Mouse (Mus musculus): ENCODE measurements around the gene Pi4k2b.
A peak's percentile ranks its signal among the peaks of the same experiment; 100 is the strongest.

Pi4k2b gene

DNA sequence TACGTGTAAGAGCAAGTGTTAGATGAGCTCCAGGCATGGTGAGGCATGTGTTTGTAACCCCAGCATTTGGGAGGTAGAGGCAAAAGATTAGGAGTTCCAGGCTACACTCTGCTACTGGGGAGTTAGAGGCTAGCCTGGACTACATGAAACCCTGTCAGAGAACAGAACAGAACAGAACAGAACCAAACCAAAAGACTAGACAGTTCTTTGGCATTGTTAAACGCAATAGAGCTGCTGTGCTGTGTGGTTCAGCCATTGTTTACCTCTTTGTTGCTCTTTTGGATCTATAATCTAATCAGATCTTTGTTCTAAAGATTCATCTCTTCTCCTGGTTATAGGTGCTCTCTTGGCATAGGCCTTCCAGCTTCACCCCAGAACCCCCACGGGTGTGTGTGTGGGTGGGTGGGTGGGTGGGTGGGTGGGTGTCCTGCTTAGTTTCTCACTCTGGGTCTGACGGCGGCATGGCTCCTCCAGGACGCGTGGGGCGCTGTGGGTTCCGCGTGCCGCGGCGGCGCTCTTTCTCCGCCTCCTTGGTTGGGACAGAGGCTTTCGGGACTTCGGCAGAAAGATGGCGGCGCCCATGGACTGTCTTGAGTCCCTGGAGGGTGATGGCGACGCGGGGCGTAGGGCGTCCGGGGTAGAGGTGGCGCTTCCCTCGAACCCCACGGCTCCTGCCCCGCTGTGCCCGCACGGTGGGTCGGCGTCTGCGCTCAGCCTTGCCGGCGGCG lies 41.3 kb downstream of the Pi4k2b start:
- peak; percentile 88 for DNase-seq

DNA sequence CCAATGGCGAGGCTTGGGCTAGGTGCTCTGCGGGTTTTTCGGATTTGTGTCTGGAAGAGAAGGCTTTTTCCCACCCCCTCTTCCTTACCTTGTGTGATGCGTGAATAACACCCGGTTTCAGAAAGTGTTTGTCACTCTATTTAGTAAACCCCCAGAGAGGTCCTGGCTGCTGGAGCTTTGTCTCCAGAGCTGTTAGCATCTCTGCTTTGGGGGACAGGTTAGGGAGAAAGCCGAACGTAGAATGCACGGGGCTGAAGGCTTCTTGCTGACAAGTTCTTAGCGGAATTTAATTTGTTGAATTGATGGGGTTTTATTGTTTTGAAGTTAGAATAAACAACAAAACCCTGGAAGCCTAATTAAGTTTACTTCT lies 41.9 kb downstream of the Pi4k2b start:
- no peak for DNase-seq

DNA sequence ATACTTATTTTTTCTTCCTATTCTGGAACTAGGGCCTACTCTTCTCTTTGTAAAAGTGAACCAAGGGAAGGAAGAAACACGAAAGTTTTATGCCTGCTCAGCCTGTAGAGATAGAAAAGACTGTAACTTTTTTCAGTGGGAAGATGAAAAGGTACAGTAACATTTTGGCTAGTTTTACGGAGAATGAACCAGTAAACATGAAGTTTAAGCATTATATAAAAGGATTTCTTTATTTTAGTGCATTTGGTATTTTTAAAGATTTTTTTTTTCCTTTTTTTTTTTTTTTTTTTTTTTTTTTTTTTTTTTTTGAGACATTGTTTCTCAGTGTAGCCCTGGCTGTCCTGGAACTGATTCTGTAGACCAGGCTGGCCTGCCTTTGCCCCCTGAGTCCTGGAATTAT lies 42.6 kb downstream of the Pi4k2b start:
- DNase-seq: no peak

DNA sequence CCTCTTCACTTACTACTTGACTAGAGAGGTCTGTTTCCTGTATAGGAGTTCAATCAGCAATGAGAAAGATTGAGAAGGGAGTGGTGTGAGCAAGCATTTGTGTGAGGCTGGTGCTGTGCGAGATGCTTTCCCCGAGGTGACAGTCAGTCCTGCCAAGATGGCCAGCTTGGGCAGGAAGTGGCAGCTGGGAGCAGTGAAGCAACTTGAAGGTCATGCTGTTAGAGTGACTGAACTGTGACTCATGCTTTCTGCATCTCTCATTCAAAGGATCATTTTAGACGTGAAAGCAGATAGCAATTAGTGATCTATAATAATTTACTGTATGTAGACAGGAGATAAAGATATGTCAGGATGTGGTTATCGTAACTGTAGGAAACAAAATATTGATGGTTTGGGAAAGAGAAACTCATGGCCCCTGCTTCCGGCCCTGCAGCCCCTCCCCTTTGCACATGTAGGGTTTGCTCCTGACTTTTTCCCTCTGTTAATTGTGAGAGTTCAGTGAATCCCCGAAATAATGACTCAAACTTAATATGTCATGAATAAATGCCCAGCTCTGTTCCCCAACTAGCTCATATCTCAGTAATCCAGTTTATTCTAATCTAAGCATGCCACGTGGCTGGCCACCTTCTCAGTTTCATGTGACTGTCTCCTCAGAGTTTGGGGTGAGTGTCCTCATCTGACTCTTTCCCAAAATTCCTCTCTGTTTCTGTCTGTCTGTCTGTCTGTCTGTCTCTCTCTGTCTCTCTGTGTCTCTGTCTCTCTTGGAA lies 45.4 kb downstream of the Pi4k2b start:
- DNase-seq: no peak

DNA sequence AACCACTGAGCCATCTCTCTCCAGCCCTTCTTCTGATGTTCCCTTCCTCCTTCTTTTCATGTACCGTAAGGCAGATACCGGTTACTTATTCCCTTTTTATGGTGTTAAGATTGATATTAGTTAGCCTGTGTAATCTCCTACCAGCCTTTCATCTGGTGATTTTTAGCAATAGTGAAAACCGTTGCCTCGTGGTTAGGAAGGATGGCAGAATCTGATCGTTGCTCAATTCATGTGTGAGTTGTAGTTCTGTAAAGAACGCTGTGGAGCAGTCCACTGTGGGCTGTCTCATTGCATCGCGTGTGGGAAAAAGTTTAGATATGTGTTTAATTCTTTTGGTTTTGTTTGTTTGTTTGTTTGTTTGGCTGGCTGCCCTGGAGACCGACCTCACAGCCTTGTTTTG lies 51.9 kb downstream of the Pi4k2b start:
- no peak for DNase-seq

DNA sequence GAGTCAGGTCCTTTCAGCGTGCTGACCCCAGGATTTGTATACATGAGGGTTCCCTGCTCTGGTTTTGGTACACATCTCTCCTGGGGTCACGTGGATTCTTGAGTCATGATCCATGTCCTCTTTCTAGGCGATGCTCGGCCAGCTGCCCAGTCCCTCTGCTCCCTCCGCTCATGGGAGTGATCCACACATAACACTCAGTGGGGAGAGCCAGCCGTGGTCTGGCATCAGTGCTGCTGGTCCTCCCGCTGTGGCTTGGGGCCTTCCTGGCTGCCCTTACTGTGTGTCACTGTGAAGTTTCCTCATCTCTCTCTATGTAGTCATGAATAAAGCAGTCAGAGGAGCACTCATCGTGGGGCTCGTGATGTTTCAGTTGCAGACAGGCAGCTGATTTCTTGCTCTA lies 52.7 kb downstream of the Pi4k2b start:
- DNase-seq: no peak

DNA sequence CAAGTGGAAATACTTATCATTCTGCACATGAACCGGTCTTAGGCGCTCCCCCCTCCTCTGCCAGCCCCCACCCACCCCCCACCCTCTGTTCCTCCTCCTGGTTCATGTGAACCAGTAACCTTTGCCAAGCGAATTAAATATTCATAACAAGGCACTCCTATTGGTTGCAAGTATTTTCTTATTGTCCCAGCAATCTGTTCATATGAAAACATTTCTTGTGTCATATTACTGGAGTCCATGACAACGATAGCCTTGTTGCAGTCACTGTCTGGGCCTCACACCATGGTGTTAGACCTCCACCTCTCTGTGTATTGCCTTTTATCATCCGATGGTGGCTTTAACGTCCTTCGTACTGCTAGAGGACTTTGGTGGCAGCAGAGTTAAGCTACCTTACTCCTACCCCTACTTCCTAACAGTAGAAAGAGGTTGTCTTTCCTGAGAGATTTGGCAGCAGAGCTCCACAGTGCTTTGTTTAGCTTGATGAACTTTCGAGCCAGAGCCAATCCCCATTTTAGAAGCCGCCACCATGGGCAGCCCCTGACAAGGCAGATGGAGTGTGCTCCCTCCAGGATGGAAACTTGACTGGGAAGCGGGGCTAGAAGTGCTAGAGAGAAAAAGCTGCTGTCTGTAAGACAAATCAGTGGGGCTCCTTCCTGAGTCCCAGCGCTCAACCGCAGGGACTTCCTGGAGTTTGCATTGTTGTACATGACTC lies 58.1 kb downstream of the Pi4k2b start:
- no peak for DNase-seq

DNA sequence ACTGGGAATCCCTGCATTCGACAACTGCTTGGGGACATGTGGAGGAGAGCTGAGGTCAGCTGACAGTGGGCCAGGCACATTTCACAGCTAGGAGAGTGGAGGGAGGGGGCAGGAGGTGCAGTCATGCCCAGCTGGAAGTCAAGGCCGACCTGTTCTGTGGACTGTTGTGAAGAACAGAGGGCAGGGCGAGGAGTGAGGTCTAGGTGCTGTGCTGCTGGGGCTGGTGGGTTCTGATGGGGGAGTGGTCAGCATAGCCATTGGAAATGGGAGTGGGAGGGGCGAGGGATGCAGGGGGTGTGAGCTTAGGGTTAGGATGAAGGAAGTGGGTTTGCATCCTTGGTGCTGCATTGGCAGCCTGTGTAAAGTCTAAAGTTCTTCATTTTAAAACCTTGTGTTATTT lies 64.4 kb downstream of the Pi4k2b start:
- no peak for DNase-seq

DNA sequence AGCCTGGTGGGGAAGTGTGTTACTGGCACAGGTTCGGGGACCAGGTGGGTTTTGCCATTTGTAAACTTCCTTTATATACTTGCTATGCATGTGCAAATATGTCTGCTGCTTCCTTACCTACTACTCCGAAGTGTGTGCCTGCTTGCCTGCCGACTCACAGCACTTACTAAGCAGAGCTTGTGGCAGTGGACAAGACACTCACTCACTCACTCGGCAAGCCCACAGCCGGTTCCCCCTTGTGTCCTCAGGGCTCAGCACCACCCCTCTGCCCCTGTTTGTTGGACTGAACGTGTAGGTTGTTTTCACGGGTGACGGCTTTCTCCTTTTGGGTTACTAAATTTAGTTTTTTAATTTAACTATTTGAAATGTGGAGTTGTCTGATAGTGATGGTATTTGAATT lies 65.0 kb downstream of the Pi4k2b start:
- no peak for DNase-seq

DNA sequence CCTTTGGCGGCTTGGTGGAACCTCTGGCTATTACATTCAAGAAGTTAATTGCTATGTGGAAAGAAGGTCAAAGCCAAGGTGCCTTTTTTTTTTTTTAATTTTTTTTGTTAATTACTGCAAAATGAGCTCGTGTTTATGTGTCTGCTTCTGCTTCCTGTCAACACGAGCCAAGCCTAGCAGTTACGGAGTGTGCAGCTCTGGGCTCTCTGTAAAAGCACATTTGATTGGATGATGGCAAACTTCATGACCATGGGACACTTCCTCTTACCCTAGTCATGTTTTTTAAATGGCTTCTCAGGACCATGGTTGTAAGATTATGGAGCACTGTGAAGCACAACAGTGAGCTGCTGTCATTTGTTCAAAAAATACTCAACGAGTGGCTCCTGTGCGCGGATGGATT lies 65.7 kb downstream of the Pi4k2b start:
- DNase-seq: no peak

DNA sequence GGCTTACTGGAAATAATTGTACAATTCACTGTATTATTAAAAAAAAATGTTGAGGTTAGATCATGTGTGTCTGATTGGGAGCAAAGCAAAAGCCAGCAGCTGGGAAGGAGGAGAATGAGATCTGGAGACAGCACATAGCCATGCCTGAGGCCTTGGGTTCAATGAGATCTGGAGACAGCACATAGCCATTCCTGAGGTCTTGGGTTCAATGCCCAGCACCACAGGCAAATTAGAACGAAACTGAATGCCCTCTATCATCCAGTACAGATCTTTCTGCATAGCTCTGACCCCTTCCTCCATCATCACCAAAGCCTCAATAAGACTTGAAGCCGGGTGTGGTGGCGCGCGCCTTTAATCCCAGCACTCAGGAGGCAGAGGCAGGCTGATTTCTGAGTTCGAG lies 69.1 kb downstream of the Pi4k2b start:
- no peak for DNase-seq

DNA sequence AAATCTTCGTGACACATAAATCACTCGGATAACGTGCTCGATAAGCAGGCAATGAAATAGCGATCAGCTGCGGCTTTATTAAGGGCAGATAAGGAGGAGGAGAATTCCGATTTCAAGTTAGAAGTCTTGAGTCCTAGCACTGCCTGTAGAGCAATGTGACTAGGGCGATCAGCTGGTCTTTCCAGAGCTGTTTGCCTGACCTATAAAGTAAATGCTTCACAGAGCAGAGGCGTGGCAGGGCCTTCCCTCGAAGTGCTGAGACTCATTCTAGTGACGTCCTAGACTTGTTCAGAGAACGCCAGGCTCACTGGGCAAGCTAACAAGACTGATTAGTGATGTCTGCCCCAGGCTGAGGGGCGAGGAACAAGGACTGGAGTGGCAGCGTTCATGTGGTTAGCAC lies 69.7 kb downstream of the Pi4k2b start:
- no peak for DNase-seq

DNA sequence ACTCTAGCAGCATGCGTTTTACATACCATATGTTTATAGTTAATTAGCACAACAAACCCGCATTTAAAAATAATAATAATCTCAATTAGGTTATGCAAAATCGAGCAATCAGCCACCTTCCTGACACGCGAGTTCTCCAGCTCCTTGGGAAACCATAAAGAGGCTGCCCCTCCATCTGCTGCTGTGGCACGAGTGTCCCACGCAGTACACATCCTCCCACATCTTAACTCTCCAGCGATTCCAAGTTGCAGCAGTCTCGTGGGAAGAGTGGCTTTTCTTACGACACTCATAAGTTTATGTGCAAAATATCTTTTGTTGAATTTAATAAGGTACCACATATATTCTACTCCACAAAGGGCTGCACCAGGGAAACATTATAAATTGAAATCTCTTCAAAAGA lies 71.1 kb downstream of the Pi4k2b start:
- peak; percentile 31 for DNase-seq

DNA sequence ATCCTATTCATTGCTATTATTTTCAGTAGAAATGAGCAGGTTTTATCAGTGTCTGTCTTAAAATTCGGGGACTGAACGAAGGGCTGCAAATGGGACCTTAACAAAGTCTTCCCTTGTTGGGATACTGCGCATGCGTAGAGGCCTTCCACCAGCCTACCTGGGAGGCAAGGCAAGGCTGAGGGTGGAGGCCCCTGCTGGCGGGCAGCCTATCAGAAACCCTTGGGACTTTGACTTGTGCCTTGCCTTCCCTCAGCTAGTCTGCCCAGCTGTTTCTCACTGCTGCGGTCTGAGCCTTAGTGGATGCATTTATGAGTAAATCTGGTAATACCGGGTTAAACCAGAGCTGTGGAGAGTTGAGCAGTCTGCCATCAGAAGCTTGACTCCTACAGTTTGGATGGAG lies 71.9 kb downstream of the Pi4k2b start:
- DNase-seq: no peak

DNA sequence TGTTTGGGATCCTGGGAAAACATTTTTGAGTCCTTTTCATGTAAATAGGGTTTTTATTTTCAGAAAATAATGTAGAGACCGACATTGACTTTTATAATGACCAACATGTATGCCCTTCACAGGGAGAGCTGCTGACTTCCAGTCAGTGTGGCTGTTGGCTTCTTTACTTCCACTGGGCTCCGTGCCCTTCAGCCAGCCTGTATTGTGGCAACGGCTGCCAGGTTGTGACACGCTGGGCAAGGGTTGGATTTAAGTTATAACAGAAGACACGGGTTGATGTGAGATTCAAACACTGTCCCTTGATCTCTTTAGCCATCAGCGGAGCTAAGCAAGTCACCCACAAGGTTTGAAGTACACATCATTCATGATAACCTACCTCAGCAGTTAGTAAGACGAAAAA lies 77.3 kb downstream of the Pi4k2b start:
- no peak for DNase-seq
